Mouse (Mus musculus): ENCODE results near the gene Fubp1. TPM values are rescaled to one million over a fixed set of nuclear protein-coding genes. Genes with fewer than 3 reads are reported as not detected.

Fubp1 gene
- 419 and 482 TPM in 2 replicates for polyA plus RNA-seq (2014; fragmentation: Nextera tagmentation; extraction: Ambion mirVana)

GRCm38 (mm10) chr3:152209967-152210634 is at the start of gene Fubp1, which contains the start of gene Dnajb4:
TSS of gene Fubp1 (plus strand) at chr3:152210422.
TSS of gene Dnajb4 (minus strand) at chr3:152210302.
- peak within 1 kb of the TSS; percentile 100 for H3K9ac ChIP-seq (replicated peaks; ENCODE audit: low read length)
- no peaks in the 10 kb centered on the region; the same call in 1 of the 2 replicates for H3K36me3 ChIP-seq (replicated peaks; ENCODE audit: control insufficient read depth, insufficient read depth, low read depth, low read length)
- under 1% methylated on average over 85 of the region's 85 CpGs for WGBS
- peaks cover 3% of the 10 kb centered on the region; the same call in 1 of the 2 replicates for H3K4me1 ChIP-seq (ENCODE audit: control insufficient read depth, insufficient read depth, low read length)
- H3K9me3 ChIP-seq (replicated peaks; ENCODE audit: control insufficient read depth, low read length), result no peaks in the 10 kb centered on the region
- no peaks in the 10 kb centered on the region for H3K27me3 ChIP-seq (ENCODE audit: control insufficient read depth, insufficient read depth, low read length)
- H3K27ac ChIP-seq (replicated peaks; ENCODE audit: low read depth, low read length), result peak within 1 kb of the TSS; percentile 99
- peak within 1 kb of the TSS; percentile 97 for H3K4me3 ChIP-seq (ENCODE audit: low read depth, low read length)
- DNase-seq (ENCODE audit: low spot score), result peak; percentile 99
- ATAC-seq (replicated peaks; ENCODE audit: insufficient number of reproducible peaks, low FRiP score, low TSS enrichment, low read depth), result peak; percentile 95
- H3K4me2 ChIP-seq (ENCODE audit: low read depth, low read length), result peak within 1 kb of the TSS; percentile 78

- H3K4me1 ChIP-seq (ENCODE audit: control insufficient read depth, insufficient read depth, low read length), result no peaks in the 10 kb centered on the region
- DNase-seq (ENCODE audit: low spot score) (no peak), ATAC-seq (replicated peaks; ENCODE audit: insufficient number of reproducible peaks, low FRiP score, low TSS enrichment, low read depth) (no peak)
- H3K27me3 ChIP-seq (ENCODE audit: control insufficient read depth, insufficient read depth, low read length), result peaks cover 3% of the 10 kb centered on the region; the same call in 1 of the 2 replicates
- no peak overlapping the region for H3K27ac ChIP-seq (replicated peaks; ENCODE audit: low read depth, low read length)
- H3K9me3 ChIP-seq (replicated peaks; ENCODE audit: control insufficient read depth, low read length), result no peaks in the 10 kb centered on the region
- 59% methylated on average over 4 of the region's 4 CpGs for whole genome bisulfite sequencing
- H3K4me2 ChIP-seq (ENCODE audit: low read depth, low read length), result no peak overlapping the region
- H3K9ac ChIP-seq (replicated peaks; ENCODE audit: low read length), result no peak overlapping the region
- H3K36me3 ChIP-seq (replicated peaks; ENCODE audit: control insufficient read depth, insufficient read depth, low read depth, low read length), result no peaks in the 10 kb centered on the region
- no peak overlapping the region for H3K4me3 ChIP-seq (ENCODE audit: low read depth, low read length)
Measured at GRCm38 (mm10) chr3:152160607-152161006, 49.6 kb upstream of the Fubp1 start.

GRCm38 (mm10) chr3:152163320-152163719 is 46.9 kb upstream of the Fubp1 start:
- no peak overlapping the region for H3K9ac ChIP-seq (replicated peaks; ENCODE audit: low read length)
- no peak overlapping the region for H3K4me2 ChIP-seq (ENCODE audit: low read depth, low read length)
- DNase-seq (ENCODE audit: low spot score), result no peak
- no peak overlapping the region for H3K27ac ChIP-seq (replicated peaks; ENCODE audit: low read depth, low read length)
- H3K27me3 ChIP-seq (ENCODE audit: control insufficient read depth, insufficient read depth, low read length), result peaks cover 8% of the 10 kb centered on the region
- H3K9me3 ChIP-seq (replicated peaks; ENCODE audit: control insufficient read depth, low read length), result no peaks in the 10 kb centered on the region
- H3K4me1 ChIP-seq (ENCODE audit: control insufficient read depth, insufficient read depth, low read length), result 0 out of 2 replicates have a peak, but pooled peaks cover 2% of the 10 kb centered on the region
- ATAC-seq (replicated peaks; ENCODE audit: insufficient number of reproducible peaks, low FRiP score, low TSS enrichment, low read depth), result no peak
- H3K36me3 ChIP-seq (replicated peaks; ENCODE audit: control insufficient read depth, insufficient read depth, low read depth, low read length), result no peaks in the 10 kb centered on the region
- 85% methylated on average over 8 of the region's 8 CpGs for WGBS
- H3K4me3 ChIP-seq (ENCODE audit: low read depth, low read length), result no peak overlapping the region

GRCm38 (mm10) chr3:152165014-152165350 is 45.2 kb upstream of the Fubp1 start:
- H3K27me3 ChIP-seq (ENCODE audit: control insufficient read depth, insufficient read depth, low read length), result peaks cover 8% of the 10 kb centered on the region
- H3K4me3 ChIP-seq (ENCODE audit: low read depth, low read length), result peak overlapping the region; percentile 39
- H3K9ac ChIP-seq (replicated peaks; ENCODE audit: low read length), result no peak overlapping the region
- H3K36me3 ChIP-seq (replicated peaks; ENCODE audit: control insufficient read depth, insufficient read depth, low read depth, low read length), result no peaks in the 10 kb centered on the region
- no peak for DNase-seq (ENCODE audit: low spot score)
- H3K4me2 ChIP-seq (ENCODE audit: low read depth, low read length), result peak overlapping the region; percentile 91
- no peaks in the 10 kb centered on the region for H3K9me3 ChIP-seq (replicated peaks; ENCODE audit: control insufficient read depth, low read length)
- 0 out of 2 replicates have a peak, but pooled peaks cover 2% of the 10 kb centered on the region for H3K4me1 ChIP-seq (ENCODE audit: control insufficient read depth, insufficient read depth, low read length)
- no peak for ATAC-seq (replicated peaks; ENCODE audit: insufficient number of reproducible peaks, low FRiP score, low TSS enrichment, low read depth)
- H3K27ac ChIP-seq (replicated peaks; ENCODE audit: low read depth, low read length), result no peak overlapping the region
- WGBS, result 23% methylated on average over 9 of the region's 9 CpGs

- 0 out of 2 replicates have a peak, but pooled peaks cover 2% of the 10 kb centered on the region for H3K4me1 ChIP-seq (ENCODE audit: control insufficient read depth, insufficient read depth, low read length)
- DNase-seq (ENCODE audit: low spot score) (peak; percentile 54), ATAC-seq (replicated peaks; ENCODE audit: insufficient number of reproducible peaks, low FRiP score, low TSS enrichment, low read depth) (peak; percentile 56; the same call in 1 of the 2 replicates)
- peak overlapping the region; percentile 91 for H3K4me2 ChIP-seq (ENCODE audit: low read depth, low read length)
- no peaks in the 10 kb centered on the region for H3K36me3 ChIP-seq (replicated peaks; ENCODE audit: control insufficient read depth, insufficient read depth, low read depth, low read length)
- no peaks in the 10 kb centered on the region for H3K9me3 ChIP-seq (replicated peaks; ENCODE audit: control insufficient read depth, low read length)
- H3K4me3 ChIP-seq (ENCODE audit: low read depth, low read length), result peak overlapping the region; percentile 39
- 2% methylated on average over 46 of the region's 53 CpGs for WGBS
- peaks cover 8% of the 10 kb centered on the region for H3K27me3 ChIP-seq (ENCODE audit: control insufficient read depth, insufficient read depth, low read length)
- peak overlapping the region; percentile 52 for H3K9ac ChIP-seq (replicated peaks; ENCODE audit: low read length)
- no peak overlapping the region for H3K27ac ChIP-seq (replicated peaks; ENCODE audit: low read depth, low read length)
Measured at GRCm38 (mm10) chr3:152165351-152166098, 44.7 kb upstream of the Fubp1 start.

GRCm38 (mm10) chr3:152166099-152166423 is 44.2 kb upstream of the Fubp1 start, which contains the start of gene Gipc2:
TSS of gene Gipc2 (minus strand) at chr3:152166230.
- no peak within 1 kb of the TSS for H3K27ac ChIP-seq (replicated peaks; ENCODE audit: low read depth, low read length)
- 7% methylated on average over 10 of the region's 10 CpGs for whole genome bisulfite sequencing
- no peak; the same call in 1 of the 2 replicates for ATAC-seq (replicated peaks; ENCODE audit: insufficient number of reproducible peaks, low FRiP score, low TSS enrichment, low read depth)

GRCm38 (mm10) chr3:152166699-152167451 is 43.3 kb upstream of the Fubp1 start:
- H3K4me3 ChIP-seq (ENCODE audit: low read depth, low read length), result peak overlapping the region; percentile 21; the same call in 1 of the 2 replicates
- H3K4me1 ChIP-seq (ENCODE audit: control insufficient read depth, insufficient read depth, low read length), result 0 out of 2 replicates have a peak, but pooled peaks cover 2% of the 10 kb centered on the region
- peaks cover 8% of the 10 kb centered on the region for H3K27me3 ChIP-seq (ENCODE audit: control insufficient read depth, insufficient read depth, low read length)
- peak overlapping the region; percentile 47 for H3K4me2 ChIP-seq (ENCODE audit: low read depth, low read length)
- WGBS, result 9% methylated on average over 29 of the region's 29 CpGs
- H3K27ac ChIP-seq (replicated peaks; ENCODE audit: low read depth, low read length), result no peak overlapping the region
- H3K36me3 ChIP-seq (replicated peaks; ENCODE audit: control insufficient read depth, insufficient read depth, low read depth, low read length), result no peaks in the 10 kb centered on the region
- peak; percentile 57 for DNase-seq (ENCODE audit: low spot score)
- no peaks in the 10 kb centered on the region for H3K9me3 ChIP-seq (replicated peaks; ENCODE audit: control insufficient read depth, low read length)
- peak overlapping the region; percentile 32; the same call in 1 of the 2 replicates for H3K9ac ChIP-seq (replicated peaks; ENCODE audit: low read length)
- no peak for ATAC-seq (replicated peaks; ENCODE audit: insufficient number of reproducible peaks, low FRiP score, low TSS enrichment, low read depth)

More at GRCm38 (mm10) chr3:152166099-152166423, 44.2 kb upstream of the Fubp1 start, which contains the start of gene Gipc2:
- H3K27me3 ChIP-seq (ENCODE audit: control insufficient read depth, insufficient read depth, low read length), result peaks cover 8% of the 10 kb centered on the region
- DNase-seq (ENCODE audit: low spot score), result peak; percentile 30
- peak within 1 kb of the TSS; percentile 91 for H3K4me2 ChIP-seq (ENCODE audit: low read depth, low read length)
- H3K4me3 ChIP-seq (ENCODE audit: low read depth, low read length), result peak within 1 kb of the TSS; percentile 39
- H3K9me3 ChIP-seq (replicated peaks; ENCODE audit: control insufficient read depth, low read length), result no peaks in the 10 kb centered on the region
- peak within 1 kb of the TSS; percentile 52 for H3K9ac ChIP-seq (replicated peaks; ENCODE audit: low read length)
- no peaks in the 10 kb centered on the region for H3K36me3 ChIP-seq (replicated peaks; ENCODE audit: control insufficient read depth, insufficient read depth, low read depth, low read length)
- H3K4me1 ChIP-seq (ENCODE audit: control insufficient read depth, insufficient read depth, low read length), result 0 out of 2 replicates have a peak, but pooled peaks cover 2% of the 10 kb centered on the region
